Mouse (Mus musculus) midbrain, embryonic 14.5 days (tissue): ENCODE measurements at regions not wholly inside any gene's neighbourhood (a gene's known extent, or its start where the extent isn't known, plus 50 kb on each side); places are given as distances from the start of the nearest gene placed in this dataset.

Experiments used
- ATAC-seq: fragments of 200-750 bp; cut with Nextera tagmentation; 2 replicates; pipeline ENCODE4 v1.8.0; 2017; ENCODE audit warnings: moderate number of reproducible peaks, moderate library complexity; ENCODE audit not compliant: low FRiP score, low TSS enrichment
- DNase-seq: peaks from one replicate; pipeline ENCODE4 v3.0.0-alpha.2; 2015
- H3K27ac ChIP-seq: fragments of 300-500 bp; sonication (generic); replicated peaks from 2 replicates; pipeline ENCODE4 v1.5.1; 2014; ENCODE audit warnings: mild to moderate bottlenecking, low read depth, low read length, moderate library complexity
- H3K27me3 ChIP-seq: fragments of 300-500 bp; sonication (generic); 2 replicates; pipeline ENCODE4 v1.6.1; 2014; ENCODE audit warnings: low read length, control low read depth, mixed read lengths; ENCODE audit not compliant: control insufficient read depth, insufficient read depth
- H3K36me3 ChIP-seq: fragments of 300-500 bp; sonication (generic); 2 replicates; pipeline ENCODE4 v1.6.1; 2014; ENCODE audit warnings: low read length, control low read depth; ENCODE audit not compliant: control insufficient read depth, insufficient read depth
- H3K4me1 ChIP-seq: fragments of 300-500 bp; sonication (generic); 2 replicates; pipeline ENCODE4 v1.6.1; 2014; ENCODE audit warnings: mild to moderate bottlenecking, antibody characterized with exemption, low read length, control low read depth; ENCODE audit not compliant: control insufficient read depth, insufficient read depth
- H3K4me2 ChIP-seq: fragments of 300-500 bp; sonication (generic); 2 replicates; pipeline ENCODE4 v1.6.1; 2014; ENCODE audit warnings: mild to moderate bottlenecking, low read length, moderate library complexity
- H3K4me3 ChIP-seq: fragments of 300-500 bp; sonication (generic); replicated peaks from 2 replicates; pipeline ENCODE4 v1.5.1; 2014; ENCODE audit warnings: low read depth, low read length
- H3K9ac ChIP-seq: fragments of 300-500 bp; sonication (generic); replicated peaks from 2 replicates; pipeline ENCODE4 v1.6.1; 2014; ENCODE audit warnings: mild to moderate bottlenecking, low read length, moderate library complexity
- H3K9me3 ChIP-seq: fragments of 300-500 bp; sonication (generic); 2 replicates; pipeline ENCODE4 v1.6.1; 2016; ENCODE audit warnings: low read length, control low read depth, mixed read lengths; ENCODE audit not compliant: control insufficient read depth
- WGBS: fragments of 180-500 bp; shearing (Covaris S2); extraction: QIAGEN DNeasy Blood & Tissue Kit; methylation state at CpG from one replicate; pipeline ENCODE4 v1.1.7; 2014; 5-methylcytosine and 5-hydroxymethylcytosine counted together

- H3K27ac ChIP-seq = no peak overlapping the region
- ATAC-seq (no peak), DNase-seq (no peak)
- H3K36me3 ChIP-seq = no peaks in the 10 kb centered on the region
- WGBS = 80% methylated on average over 3 of the region's 3 CpGs
- no peaks in the 10 kb centered on the region for H3K27me3 ChIP-seq
- peaks cover 25% of the 10 kb centered on the region for H3K4me1 ChIP-seq
- H3K4me2 ChIP-seq = no peak overlapping the region
- no peak overlapping the region for H3K4me3 ChIP-seq
- no peak overlapping the region for H3K9ac ChIP-seq
- H3K9me3 ChIP-seq = no peaks in the 10 kb centered on the region; the same call in 1 of the 2 replicates
Observed at GRCm38 (mm10) chr8:34401571-34401970, 290.0 kb upstream of the Gm10131 start.

GRCm38 (mm10) chr8:34398914-34399813, 287.6 kb upstream of the Gm10131 start:
- Histone ChIP-seq H3K36me3 (no peaks in the 10 kb centered on the region), H3K4me3 (no peak overlapping the region), H3K9me3 (no peaks in the 10 kb centered on the region), H3K27ac (peak overlapping the region; percentile 88), H3K9ac (no peak overlapping the region), H3K4me1 (peaks cover 25% of the 10 kb centered on the region), H3K27me3 (no peaks in the 10 kb centered on the region), H3K4me2 (no peak overlapping the region)
- WGBS = 44% methylated on average over 14 of the region's 14 CpGs
- ATAC-seq = no peak
- DNase-seq = no peak

GRCm38 (mm10) chr8:34397583-34398411, 286.3 kb upstream of the Gm10131 start:
- ATAC-seq = peak; percentile 79
- 23% methylated on average over 23 of the region's 23 CpGs for WGBS
- no peak overlapping the region for H3K4me3 ChIP-seq

GRCm38 (mm10) chr8:34397225-34397582, 285.7 kb upstream of the Gm10131 start:
- H3K9ac ChIP-seq = no peak overlapping the region
- H3K9me3 ChIP-seq = no peaks in the 10 kb centered on the region
- peaks cover 33% of the 10 kb centered on the region for H3K4me1 ChIP-seq
- 58% methylated on average over 4 of the region's 4 CpGs for WGBS
- DNase-seq (peak; percentile 55), ATAC-seq (no peak)
- H3K36me3 ChIP-seq = no peaks in the 10 kb centered on the region
- no peaks in the 10 kb centered on the region for H3K27me3 ChIP-seq
- peak overlapping the region; percentile 39 for H3K4me2 ChIP-seq
- peak overlapping the region; percentile 88 for H3K27ac ChIP-seq
- H3K4me3 ChIP-seq = no peak overlapping the region

More at GRCm38 (mm10) chr8:34397583-34398411, 286.3 kb upstream of the Gm10131 start:
- peak; percentile 89 for DNase-seq
- H3K9me3 ChIP-seq = no peaks in the 10 kb centered on the region
- no peaks in the 10 kb centered on the region for H3K36me3 ChIP-seq
- peaks cover 27% of the 10 kb centered on the region for H3K4me1 ChIP-seq
- H3K9ac ChIP-seq = peak overlapping the region; percentile 18; the same call in 1 of the 2 replicates
- H3K27ac ChIP-seq = peak overlapping the region; percentile 88
- H3K4me2 ChIP-seq = peak overlapping the region; percentile 39
- no peaks in the 10 kb centered on the region for H3K27me3 ChIP-seq

- H3K9ac ChIP-seq = no peak overlapping the region
- no peaks in the 10 kb centered on the region for H3K36me3 ChIP-seq
- no peaks in the 10 kb centered on the region for H3K9me3 ChIP-seq
- ATAC-seq (no peak), DNase-seq (no peak)
- peaks cover 29% of the 10 kb centered on the region for H3K4me1 ChIP-seq
- 86% methylated on average over 15 of the region's 15 CpGs for WGBS
- no peaks in the 10 kb centered on the region for H3K27me3 ChIP-seq
- peak overlapping the region; percentile 84 for H3K27ac ChIP-seq
- H3K4me3 ChIP-seq = no peak overlapping the region
- H3K4me2 ChIP-seq = no peak overlapping the region
Observed at GRCm38 (mm10) chr8:34392981-34393828, 281.7 kb upstream of the Gm10131 start.

DNA sequence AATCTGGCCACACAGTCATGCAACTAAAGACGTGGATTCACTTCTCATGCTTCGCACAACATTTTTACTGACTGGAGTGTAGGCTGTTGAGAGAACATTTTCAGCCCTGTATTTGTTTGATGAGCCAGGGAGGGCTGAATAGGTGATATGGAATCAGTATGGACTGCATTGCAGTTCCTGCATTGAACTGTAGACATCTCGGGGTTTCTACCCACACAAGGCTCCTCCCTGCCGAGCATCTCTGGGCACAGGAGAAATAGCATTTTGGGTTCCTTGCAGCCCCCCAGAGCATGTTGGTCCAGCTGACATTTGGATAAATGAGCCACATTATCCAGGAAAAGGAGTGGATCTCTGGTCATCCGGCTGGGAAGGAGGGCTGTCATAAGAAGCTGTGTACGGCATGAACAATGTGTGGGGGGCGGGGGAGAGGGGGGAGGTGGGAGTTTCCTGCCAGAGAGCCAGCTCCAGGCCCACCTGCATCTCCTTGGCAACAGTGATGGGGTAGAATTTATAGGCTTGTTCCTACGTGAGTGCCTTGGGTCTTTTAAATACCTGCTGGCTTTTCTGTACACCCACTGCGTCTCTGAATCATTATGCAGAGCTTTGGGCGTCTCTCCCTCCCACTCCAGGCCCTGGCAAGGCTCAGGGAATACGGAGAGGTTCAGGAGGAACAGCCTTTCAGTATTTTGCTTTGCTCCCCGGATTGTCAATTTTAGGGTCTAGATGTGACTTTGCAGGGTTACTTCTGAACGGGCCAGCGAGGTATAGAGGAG, 280.9 kb upstream of the Gm10131 start:
- Histone ChIP-seq H3K4me2 (no peak overlapping the region), H3K36me3 (no peaks in the 10 kb centered on the region), H3K4me1 (peaks cover 22% of the 10 kb centered on the region), H3K27ac (peak overlapping the region; percentile 84), H3K4me3 (no peak overlapping the region), H3K27me3 (no peaks in the 10 kb centered on the region), H3K9me3 (no peaks in the 10 kb centered on the region), H3K9ac (no peak overlapping the region; the same call in 1 of the 2 replicates)
- WGBS = 52% methylated on average over 14 of the region's 14 CpGs
- peak; percentile 69 for DNase-seq
- peak; percentile 31; the same call in 1 of the 2 replicates for ATAC-seq

- no peaks in the 10 kb centered on the region for H3K4me1 ChIP-seq
- no peak for DNase-seq
- no peak for ATAC-seq
- H3K36me3 ChIP-seq = no peaks in the 10 kb centered on the region
- 77% methylated on average over 10 of the region's 10 CpGs for WGBS
- H3K9me3 ChIP-seq = no peaks in the 10 kb centered on the region
- H3K4me3 ChIP-seq = no peak overlapping the region
- no peaks in the 10 kb centered on the region for H3K27me3 ChIP-seq
- H3K27ac ChIP-seq = no peak overlapping the region
- no peak overlapping the region for H3K9ac ChIP-seq
- H3K4me2 ChIP-seq = no peak overlapping the region
Observed at GRCm38 (mm10) chr8:34385806-34386439, 274.4 kb upstream of the Gm10131 start.
